In genomic region chr4:7829126-7829525, GRCm38 (mm10) we compare ENCODE assay signal across 19 mouse cellular contexts.
DNase-seq lines count a peak whose midpoint lies in the region; ATAC-seq and TF ChIP-seq lines count a peak whose summit lies in the region.
"Had no signal": no experiment of that assay in that cellular context is flagged by ENCODE, and none has a peak within 500 bp of the region (broad histone marks: within the 10 kb centered on the region; RNA-seq: fewer than 3 reads in every experiment).

No protein-coding gene starts in this region.

- no peak for DNase-seq in embryonic facial prominence, embryonic 10.5 days (ENCODE audit: low spot score)
- DNase-seq in heart, adult 18-20 months: peak; percentile 17 to 49
- peak; percentile 5 for DNase-seq in liver, adult 2 months (ENCODE audit: extremely low read depth, low read depth, low spot score)
- DNase-seq in liver, postnatal 0 days: no peak
- no peak for DNase-seq in lung, postnatal 14 days
- no peak for DNase-seq in thymus, adult 18-20 months
- DNase-seq: adrenal gland, postnatal 14 days; cerebellum, adult 18-20 months; cerebellum, adult 9-11 months; cerebellum, postnatal 36 days; kidney, adult 18-20 months had no signal

- H3K4me3 ChIP-seq in embryonic facial prominence, embryonic 12.5 days: no peak overlapping the region
- no peak overlapping the region for H3K4me3 ChIP-seq in embryonic facial prominence, embryonic 10.5 days
- no peak overlapping the region for H3K4me3 ChIP-seq in heart, embryonic 12.5 days
- H3K4me3 ChIP-seq in liver, adult 2 months (ENCODE audit: insufficient read depth, low read depth, low read length): no peak overlapping the region
- no peak overlapping the region for H3K4me3 ChIP-seq in liver, postnatal 0 days (ENCODE audit: low read depth, low read length)
- H3K4me3 ChIP-seq: forebrain, embryonic 12.5 days; heart, embryonic 13.5 days; hindbrain, embryonic 10.5 days; intestine, embryonic 15.5 days had no signal

- H3K9me3 ChIP-seq in embryonic facial prominence, embryonic 12.5 days: no peaks in the 10 kb centered on the region
- no peaks in the 10 kb centered on the region for H3K9me3 ChIP-seq in embryonic facial prominence, embryonic 10.5 days
- no peaks in the 10 kb centered on the region for H3K9me3 ChIP-seq in heart, embryonic 12.5 days (replicated peaks)
- no peaks in the 10 kb centered on the region for H3K9me3 ChIP-seq in liver, postnatal 0 days (ENCODE audit: low read length)
- H3K9me3 ChIP-seq: forebrain, embryonic 12.5 days; heart, embryonic 13.5 days; hindbrain, embryonic 10.5 days; intestine, embryonic 15.5 days had no signal

- no peaks in the 10 kb centered on the region for H3K36me3 ChIP-seq in embryonic facial prominence, embryonic 12.5 days
- no peaks in the 10 kb centered on the region for H3K36me3 ChIP-seq in embryonic facial prominence, embryonic 10.5 days (replicated peaks)
- H3K36me3 ChIP-seq in heart, embryonic 12.5 days: no peaks in the 10 kb centered on the region
- no peaks in the 10 kb centered on the region for H3K36me3 ChIP-seq in liver, adult 2 months (ENCODE audit: control insufficient read depth, insufficient read depth, low read length)
- no peaks in the 10 kb centered on the region for H3K36me3 ChIP-seq in liver, postnatal 0 days (replicated peaks; ENCODE audit: insufficient read depth, low read length)
- H3K36me3 ChIP-seq: forebrain, embryonic 12.5 days; heart, embryonic 13.5 days; hindbrain, embryonic 10.5 days; intestine, embryonic 15.5 days had no signal

- H3K9ac ChIP-seq in embryonic facial prominence, embryonic 12.5 days: no peak overlapping the region
- no peak overlapping the region for H3K9ac ChIP-seq in heart, embryonic 12.5 days
- H3K9ac ChIP-seq in liver, adult 2 months (ENCODE audit: low read depth, low read length): no peak overlapping the region
- H3K9ac ChIP-seq in liver, postnatal 0 days (replicated peaks): no peak overlapping the region
- H3K9ac ChIP-seq: forebrain, embryonic 12.5 days; heart, embryonic 13.5 days; hindbrain, embryonic 14.5 days; intestine, embryonic 15.5 days had no signal

- no peak for TF ChIP-seq POLR2A in liver, adult 2 months (IDR thresholded peaks at IDR 0.05; ENCODE audit: extremely low read depth, insufficient read depth, low read length)

- no peak for TF ChIP-seq EP300 in liver, postnatal 0 days (IDR thresholded peaks at IDR 0.05; ENCODE audit: low read depth)

- 49% methylated on average over 1 of the region's 1 CpGs for WGBS in embryonic facial prominence, embryonic 12.5 days
- WGBS in embryonic facial prominence, embryonic 10.5 days: 69% methylated on average over 1 of the region's 1 CpGs
- WGBS in heart, embryonic 12.5 days: 61% methylated on average over 1 of the region's 1 CpGs
- 38% methylated on average over 1 of the region's 1 CpGs for WGBS in liver, adult 2 months
- WGBS in liver, postnatal 0 days (ENCODE audit: insufficient replicate concordance): 56% methylated on average over 1 of the region's 1 CpGs

- H3K27ac ChIP-seq in embryonic facial prominence, embryonic 12.5 days: 0 out of 2 replicates have a peak overlapping the region, but pooled peaks have one; percentile 17
- H3K27ac ChIP-seq in embryonic facial prominence, embryonic 10.5 days (replicated peaks): no peak overlapping the region
- H3K27ac ChIP-seq in heart, embryonic 12.5 days (ENCODE audit: poor library complexity, severe bottlenecking): no peak overlapping the region
- H3K27ac ChIP-seq in liver, adult 2 months (replicated peaks; ENCODE audit: insufficient read depth, low read depth, low read length): no peak overlapping the region
- no peak overlapping the region for H3K27ac ChIP-seq in liver, postnatal 0 days (ENCODE audit: low read depth)
- H3K27ac ChIP-seq: forebrain, embryonic 12.5 days; heart, embryonic 13.5 days; hindbrain, embryonic 10.5 days; hindbrain, embryonic 14.5 days; intestine, embryonic 15.5 days had no signal

- H3K4me1 ChIP-seq in embryonic facial prominence, embryonic 12.5 days: no peaks in the 10 kb centered on the region
- H3K4me1 ChIP-seq in embryonic facial prominence, embryonic 10.5 days: no peaks in the 10 kb centered on the region
- H3K4me1 ChIP-seq in heart, embryonic 12.5 days (replicated peaks): no peaks in the 10 kb centered on the region
- H3K4me1 ChIP-seq in liver, adult 2 months (ENCODE audit: control insufficient read depth, insufficient read depth, low read length): no peaks in the 10 kb centered on the region
- H3K4me1 ChIP-seq in liver, postnatal 0 days (ENCODE audit: insufficient read depth): no peaks in the 10 kb centered on the region
- H3K4me1 ChIP-seq: forebrain, embryonic 12.5 days; heart, embryonic 13.5 days; hindbrain, embryonic 10.5 days; intestine, embryonic 15.5 days had no signal

- H3K27me3 ChIP-seq in embryonic facial prominence, embryonic 12.5 days: no peaks in the 10 kb centered on the region
- H3K27me3 ChIP-seq in embryonic facial prominence, embryonic 10.5 days (replicated peaks; ENCODE audit: low read depth, poor library complexity, severe bottlenecking): no peaks in the 10 kb centered on the region
- H3K27me3 ChIP-seq in heart, embryonic 12.5 days (replicated peaks): no peaks in the 10 kb centered on the region
- H3K27me3 ChIP-seq in liver, adult 2 months (ENCODE audit: control insufficient read depth, insufficient read depth, low read length): no peaks in the 10 kb centered on the region
- H3K27me3 ChIP-seq in liver, postnatal 0 days (ENCODE audit: insufficient read depth, low read length): no peaks in the 10 kb centered on the region
- H3K27me3 ChIP-seq: CH12.LX; forebrain, embryonic 12.5 days; heart, embryonic 13.5 days; intestine, embryonic 15.5 days had no signal

- no peak overlapping the region for H3K4me2 ChIP-seq in embryonic facial prominence, embryonic 12.5 days (replicated peaks)
- no peak overlapping the region for H3K4me2 ChIP-seq in heart, embryonic 12.5 days
- H3K4me2 ChIP-seq in liver, postnatal 0 days (ENCODE audit: low read depth, low read length): no peak overlapping the region
- H3K4me2 ChIP-seq: forebrain, embryonic 12.5 days; heart, embryonic 13.5 days; hindbrain, embryonic 14.5 days; intestine, embryonic 15.5 days had no signal

- ATAC-seq in embryonic facial prominence, embryonic 12.5 days (ENCODE audit: insufficient number of reproducible peaks, insufficient read depth, low FRiP score, low TSS enrichment): no peak
- ATAC-seq in heart, embryonic 12.5 days (ENCODE audit: insufficient number of reproducible peaks, low FRiP score): no peak
- no peak for ATAC-seq in liver, postnatal 0 days
- ATAC-seq: intestine, embryonic 15.5 days had no signal

- no peaks in the 10 kb centered on the region for H3K79me2 ChIP-seq in liver, adult 2 months (ENCODE audit: control insufficient read depth, insufficient read depth, low read length)

- no peak for TF ChIP-seq CTCF in liver, adult 2 months (IDR thresholded peaks at IDR 0.05; ENCODE audit: low read depth, low read length)
- TF ChIP-seq CTCF in liver, postnatal 0 days (IDR thresholded peaks at IDR 0.05; ENCODE audit: low read depth): no peak

Comparison
In these comparisons a context has a peak if more than half of its experiments do, and no peak if none do; other contexts are left out.
1. DNase-seq: peak in heart, adult 18-20 months (2 of 2) and liver, adult 2 months (single experiment); none in embryonic facial prominence, embryonic 10.5 days (single experiment), liver, postnatal 0 days (single experiment), lung, postnatal 14 days (single experiment) and thymus, adult 18-20 months (0 of 2).